Mouse (Mus musculus): ENCODE measurements at regions not wholly inside any gene's neighbourhood (a gene's known extent, or its start where the extent isn't known, plus 50 kb on each side); places are given as distances from the start of the nearest gene placed in this dataset.

DNA sequence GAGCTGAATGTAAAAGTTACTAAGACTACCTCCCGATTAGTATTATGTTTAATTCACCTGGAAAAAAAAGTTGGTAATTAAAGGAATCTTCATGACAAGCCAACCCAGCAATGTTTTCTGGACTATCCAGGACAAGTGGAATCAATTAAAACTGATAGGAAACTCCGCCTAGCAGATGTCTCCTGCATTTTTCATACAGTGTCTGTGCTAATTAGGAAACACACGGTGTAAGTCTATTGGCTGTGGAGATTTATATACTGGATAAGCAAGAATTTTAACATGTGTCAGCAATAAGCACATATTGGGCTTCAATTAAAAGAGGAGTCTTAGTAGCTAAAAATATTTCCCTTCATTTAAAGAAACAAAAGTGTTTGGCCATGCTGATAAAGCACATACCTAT, 371.5 kb upstream of the Arpp21 start:
- TF ChIP-seq POLR2A (IDR thresholded peaks at IDR 0.05; ENCODE audit: insufficient read depth, low read depth, low read length) (no peak), CTCF (IDR thresholded peaks at IDR 0.05; ENCODE audit: insufficient read depth, low read depth, low read length) (no peak)

Data from olfactory bulb, adult 2 months (tissue).